Mouse (Mus musculus) kidney, postnatal 10 days (tissue): ENCODE measurements at regions not wholly inside any gene's neighbourhood (a gene's known extent, or its start where the extent isn't known, plus 50 kb on each side); places are given as distances from the start of the nearest gene placed in this dataset.

Source experiments
- DNase-seq: peaks from one replicate; pipeline ENCODE4 v3.0.0; 2021; ENCODE audit warnings: mixed read lengths

DNA sequence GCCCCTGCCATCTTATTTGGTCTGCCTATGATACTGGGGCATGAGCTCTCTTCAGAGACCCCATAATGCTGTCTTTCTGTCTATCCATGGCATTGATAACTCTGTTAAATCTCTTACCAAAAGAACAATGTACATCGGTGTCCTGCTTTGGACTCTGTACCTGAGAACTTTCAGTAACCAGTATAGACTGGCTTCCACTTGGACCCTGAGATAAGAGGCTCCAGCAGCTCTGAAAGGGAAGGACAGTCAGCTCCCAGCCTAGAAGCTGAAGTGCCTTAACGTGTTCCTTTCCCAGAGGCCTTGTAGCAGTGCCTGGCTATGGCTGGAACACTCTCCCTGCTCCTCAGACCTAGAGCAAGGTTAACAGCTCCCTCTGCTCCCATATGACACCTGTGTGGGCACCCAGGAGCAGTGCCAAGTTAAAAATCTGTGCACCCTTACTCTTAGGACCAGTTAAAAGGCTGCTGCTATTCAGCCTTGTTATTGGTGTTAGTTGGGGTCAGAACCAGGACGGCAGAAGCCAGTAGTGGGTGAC lies 343.8 kb upstream of the Hs6st1 start:
- no peak for DNase-seq

DNA sequence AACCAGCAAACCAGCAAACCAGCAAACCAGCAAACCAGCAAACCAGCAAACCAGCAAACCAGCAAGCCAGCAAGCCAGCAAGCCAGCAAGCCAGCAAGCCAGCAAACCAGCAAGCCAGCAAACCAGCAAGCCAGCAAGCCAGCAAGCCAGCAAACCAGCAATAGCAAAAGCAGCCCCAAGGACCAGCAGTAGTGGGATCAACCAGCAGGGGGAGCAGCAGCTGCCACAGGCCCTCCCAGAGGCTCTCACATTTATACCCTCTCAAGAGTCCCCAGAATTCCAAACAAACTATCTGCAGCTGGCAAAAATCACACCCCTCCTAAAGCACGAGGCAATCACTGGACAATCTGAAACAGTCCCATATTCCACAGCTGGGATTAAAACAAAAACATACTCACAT lies 341.6 kb upstream of the Hs6st1 start:
- peak; percentile 75 for DNase-seq

DNA sequence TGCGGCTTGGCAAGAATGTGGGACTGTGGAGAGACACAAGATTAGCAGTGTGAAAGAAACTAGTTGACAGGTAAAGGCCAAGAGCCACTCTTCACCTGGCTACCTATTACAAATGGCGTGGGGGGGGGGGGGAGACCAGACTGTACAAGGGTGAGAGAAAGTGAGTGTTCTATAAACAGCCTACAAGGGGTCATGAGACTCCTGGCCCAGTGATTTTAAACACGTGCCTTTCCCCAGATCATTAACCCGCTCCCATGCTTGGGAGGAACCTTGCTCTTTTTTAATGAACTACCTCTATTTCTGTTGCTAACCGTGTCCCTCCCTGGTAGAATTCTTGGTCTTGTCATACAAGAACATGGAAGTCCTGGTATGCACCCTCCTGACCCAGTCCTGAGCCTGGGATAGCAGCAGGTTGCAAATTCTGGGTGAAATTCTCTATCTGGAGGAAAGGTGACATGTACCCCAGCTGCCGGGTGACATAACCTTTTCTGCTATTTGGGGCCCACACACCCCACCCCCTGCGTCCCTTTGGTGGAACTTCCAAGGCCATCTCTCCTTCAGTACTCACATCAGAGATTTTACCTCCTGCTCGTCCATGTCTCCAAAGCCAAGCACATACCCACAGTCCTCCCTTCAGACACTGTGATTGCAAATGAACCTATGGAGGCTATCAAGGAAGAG lies 340.8 kb upstream of the Hs6st1 start:
- peak; percentile 58 for DNase-seq

DNA sequence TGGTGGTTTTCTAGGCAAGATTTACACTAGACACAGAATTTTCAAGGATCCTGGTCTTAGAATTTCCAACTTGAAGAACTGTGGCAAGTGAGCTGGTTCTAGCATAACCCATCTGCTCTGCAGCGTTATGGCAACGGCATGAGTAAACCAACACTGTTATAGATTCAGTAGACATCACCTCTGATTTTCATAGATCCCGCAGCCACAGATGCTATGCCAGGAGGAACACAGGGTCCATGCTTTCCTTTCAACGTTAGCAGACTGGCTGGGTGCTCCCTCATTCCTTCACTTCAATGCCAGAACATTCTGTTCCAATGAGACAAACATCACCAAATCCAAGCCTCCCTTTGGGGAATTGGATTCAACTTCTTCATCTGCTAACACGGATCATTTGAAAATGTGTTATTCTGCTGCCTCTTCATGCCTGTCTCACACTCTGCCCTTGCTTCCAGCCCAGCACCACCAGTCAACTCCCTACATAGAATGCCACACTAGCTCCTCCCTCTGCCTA lies 338.4 kb upstream of the Hs6st1 start:
- no peak for DNase-seq

DNA sequence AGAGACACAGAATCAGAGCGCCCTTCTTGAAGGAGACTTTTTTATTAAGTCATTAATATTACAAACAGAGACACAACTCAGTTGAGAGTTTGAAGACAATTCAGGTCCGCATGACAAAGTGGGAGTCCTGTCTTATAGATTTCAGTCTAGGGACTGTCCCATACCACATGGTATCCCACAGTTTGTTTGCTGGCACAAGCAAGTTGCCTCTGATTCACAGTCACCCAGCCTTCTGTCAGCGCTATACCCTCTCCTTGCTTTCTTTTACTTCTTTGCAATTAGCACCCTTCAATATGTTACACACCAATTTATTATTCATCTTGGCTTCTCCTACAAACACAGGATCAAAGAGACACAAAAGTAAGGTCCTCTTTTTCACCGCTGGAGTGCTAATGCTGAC lies 337.9 kb upstream of the Hs6st1 start:
- DNase-seq: no peak

DNA sequence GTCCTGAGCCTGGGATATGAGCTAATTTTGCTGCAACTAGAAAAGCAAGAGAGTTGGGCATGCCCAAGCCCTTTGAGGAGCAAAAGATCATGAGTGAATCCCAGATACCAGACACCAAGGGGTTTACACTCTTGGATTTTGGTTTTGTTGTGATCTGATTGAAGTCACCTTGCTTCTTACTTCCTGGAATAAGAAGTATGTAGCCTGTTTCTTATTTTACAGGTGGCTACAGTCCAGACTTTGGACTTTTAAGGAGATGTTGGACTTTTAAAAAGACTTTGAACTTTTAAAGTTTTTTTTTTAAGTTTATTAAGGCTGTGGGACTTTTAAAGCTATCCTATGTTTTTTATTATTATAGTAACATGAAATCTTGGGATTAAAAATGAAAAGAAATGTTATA lies 332.0 kb upstream of the Hs6st1 start:
- no peak for DNase-seq

DNA sequence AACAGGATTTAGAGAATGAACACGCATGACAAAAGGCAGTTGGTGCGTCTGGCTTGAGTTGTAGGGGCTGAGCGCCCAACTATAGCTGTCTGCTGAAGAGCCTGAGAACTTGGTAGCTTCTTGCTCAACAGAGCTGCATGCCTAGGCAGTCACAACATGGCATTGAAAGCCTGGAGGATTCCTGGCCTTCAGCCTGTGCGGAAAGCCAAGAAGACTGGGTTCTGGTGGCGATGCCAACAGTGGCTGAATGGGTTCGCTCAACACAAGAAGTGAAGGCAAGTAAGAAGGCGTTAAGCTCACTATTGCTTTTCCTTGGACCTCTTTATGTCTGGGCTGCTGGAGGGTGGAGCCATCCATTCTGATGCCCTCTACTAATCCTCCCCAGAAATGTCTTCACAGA lies 318.6 kb upstream of the Hs6st1 start:
- DNase-seq: no peak

DNA sequence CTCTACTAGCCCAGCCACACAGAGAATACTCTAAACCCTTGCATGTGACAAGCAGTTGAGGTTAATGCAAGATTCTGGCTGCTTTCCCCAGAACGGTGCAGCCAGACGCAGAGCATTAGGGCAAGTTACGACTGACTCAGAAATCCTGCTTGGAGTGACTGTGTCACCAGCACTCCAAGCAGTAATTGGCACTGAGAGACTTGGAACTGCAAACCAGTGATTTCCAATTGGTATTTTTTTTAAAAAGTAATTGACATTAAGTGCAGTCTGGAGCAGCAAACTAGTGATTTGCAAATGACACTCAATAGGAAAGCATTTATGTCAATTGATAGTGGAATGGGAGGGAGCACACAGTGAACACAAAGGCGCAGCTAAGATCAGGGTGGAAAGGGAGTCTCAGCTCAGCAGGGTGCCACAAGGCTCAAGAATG lies 318.1 kb upstream of the Hs6st1 start:
- no peak for DNase-seq

DNA sequence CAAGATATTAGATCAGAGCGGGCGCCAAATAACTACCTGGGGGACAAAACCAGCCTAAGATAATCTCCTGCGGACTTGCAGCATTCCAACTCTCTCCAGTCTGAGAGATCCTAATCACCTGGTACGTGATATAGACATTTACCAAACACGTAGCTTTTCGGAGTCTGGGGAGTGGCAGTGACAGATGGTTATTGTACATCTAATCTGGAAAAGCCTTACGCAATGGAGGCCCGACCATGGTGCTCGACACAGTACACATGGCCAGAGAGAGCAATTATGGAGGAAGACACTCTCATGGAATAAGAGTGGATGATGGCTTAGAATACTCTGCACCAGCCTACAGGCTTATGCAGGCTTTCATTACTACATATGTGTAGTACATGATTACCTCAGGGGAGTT lies 315.6 kb upstream of the Hs6st1 start:
- DNase-seq: no peak

DNA sequence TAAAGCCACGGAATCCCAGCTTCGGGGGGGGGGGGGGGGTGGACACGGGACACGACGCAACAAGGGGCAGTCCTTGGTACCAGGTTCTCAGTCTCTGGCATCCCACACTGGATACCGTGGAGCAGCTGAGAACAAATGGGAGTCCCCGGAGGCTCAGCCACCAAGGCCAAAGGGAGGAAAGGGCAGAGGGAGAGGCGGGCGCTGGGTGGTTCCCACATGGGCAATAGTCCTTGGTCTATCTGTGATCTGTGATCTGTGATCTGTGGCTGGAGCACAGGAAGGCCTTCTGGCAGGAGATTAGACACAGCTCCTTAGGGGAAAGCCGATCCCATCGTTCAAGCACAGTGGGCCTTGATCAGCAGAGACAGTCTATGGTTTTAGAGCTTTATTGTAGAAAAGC lies 314.0 kb upstream of the Hs6st1 start:
- DNase-seq: no peak

DNA sequence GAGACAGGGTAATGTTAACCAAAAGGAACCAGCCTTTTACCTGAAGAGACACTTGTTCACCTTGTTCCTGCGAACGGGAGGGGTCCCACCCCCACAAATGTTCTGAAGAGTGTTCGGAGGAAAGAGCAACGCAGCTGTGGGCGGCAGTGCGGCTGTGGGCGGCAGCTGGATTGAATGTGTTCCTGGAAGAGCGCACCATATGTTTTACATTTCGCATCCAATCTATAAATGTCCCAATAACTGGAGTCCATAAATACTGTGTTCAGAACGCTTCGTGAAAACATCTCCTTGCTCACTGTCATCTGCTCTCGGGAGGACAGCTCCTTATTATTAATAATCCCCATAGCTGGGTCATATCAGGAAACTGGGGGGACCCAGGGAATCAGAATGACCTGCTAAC lies 309.2 kb upstream of the Hs6st1 start:
- no peak for DNase-seq

DNA sequence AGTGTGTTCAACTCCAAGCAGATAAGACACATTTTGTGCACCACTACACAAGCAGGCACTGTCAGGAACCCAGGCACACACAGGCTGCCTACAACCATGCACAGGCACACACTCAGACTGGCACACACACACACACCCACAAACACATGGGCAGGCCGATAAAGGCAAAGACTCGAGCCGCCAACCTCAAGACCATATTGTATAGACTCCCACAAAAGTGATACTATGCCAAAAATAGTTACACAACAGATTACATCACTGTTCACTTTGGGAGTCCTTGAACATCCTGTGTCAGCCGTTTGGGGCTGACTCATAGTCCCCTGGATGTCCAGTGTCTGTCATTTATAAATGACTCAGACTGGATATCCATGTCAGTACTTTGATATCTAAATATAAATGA lies 308.6 kb upstream of the Hs6st1 start:
- DNase-seq: no peak

DNA sequence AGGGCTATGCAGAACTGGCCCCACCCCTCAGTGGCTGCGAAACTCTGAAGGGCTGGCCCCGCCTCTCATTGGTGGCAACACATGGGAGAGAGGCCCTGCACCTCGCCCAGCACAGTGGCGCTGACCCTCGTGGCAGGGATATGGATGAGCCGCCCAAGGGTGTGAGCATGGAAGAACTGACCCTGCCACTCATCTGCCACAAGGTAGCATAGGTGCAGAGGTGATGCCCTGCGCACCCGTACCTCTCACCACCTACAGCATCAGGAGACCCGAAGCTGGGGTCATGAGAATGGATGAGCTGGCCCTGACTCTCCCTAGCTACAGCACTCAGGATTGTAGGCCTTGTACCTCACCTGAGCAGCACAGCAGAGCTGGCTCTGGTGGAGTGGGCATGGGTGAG lies 305.1 kb upstream of the Hs6st1 start:
- no peak for DNase-seq

DNA sequence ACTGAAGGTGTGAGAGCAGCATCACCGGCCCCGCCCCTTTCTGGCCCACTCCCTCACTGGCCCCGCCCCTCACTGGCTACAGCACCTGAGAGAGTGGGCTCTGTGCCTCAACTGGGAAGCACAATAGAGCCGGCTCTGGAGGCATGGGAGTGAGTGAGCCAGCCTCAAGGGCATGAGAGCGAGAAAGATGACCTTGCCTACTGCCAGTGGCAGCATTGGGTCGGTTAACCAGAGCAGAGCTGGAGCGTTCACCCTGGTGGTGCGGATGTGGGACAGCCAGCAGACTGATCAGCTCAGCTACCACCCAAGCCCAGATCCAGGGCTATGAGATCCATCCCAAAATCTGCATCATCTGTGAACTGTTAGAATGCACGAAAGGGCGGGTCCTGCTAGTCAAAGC lies 304.7 kb upstream of the Hs6st1 start:
- no peak for DNase-seq

DNA sequence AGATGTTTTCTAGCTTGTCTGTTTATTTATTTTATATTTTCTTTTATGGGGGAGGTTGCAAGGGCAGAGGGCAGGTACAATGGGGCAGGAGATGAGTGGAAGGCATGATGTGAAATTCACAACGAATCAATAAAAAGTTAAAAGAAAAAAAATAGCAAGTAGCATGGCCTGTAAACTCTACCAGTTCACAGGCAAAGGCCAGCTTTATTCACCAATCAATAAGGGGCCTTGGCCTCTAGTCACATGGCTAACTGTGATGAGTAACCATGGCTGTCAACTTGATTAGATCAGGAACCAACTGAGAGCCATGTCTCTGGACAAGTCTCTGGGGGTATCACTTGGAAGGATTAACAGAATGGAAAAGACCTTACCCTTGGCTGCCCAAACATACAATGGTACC lies 304.1 kb upstream of the Hs6st1 start:
- no peak for DNase-seq

DNA sequence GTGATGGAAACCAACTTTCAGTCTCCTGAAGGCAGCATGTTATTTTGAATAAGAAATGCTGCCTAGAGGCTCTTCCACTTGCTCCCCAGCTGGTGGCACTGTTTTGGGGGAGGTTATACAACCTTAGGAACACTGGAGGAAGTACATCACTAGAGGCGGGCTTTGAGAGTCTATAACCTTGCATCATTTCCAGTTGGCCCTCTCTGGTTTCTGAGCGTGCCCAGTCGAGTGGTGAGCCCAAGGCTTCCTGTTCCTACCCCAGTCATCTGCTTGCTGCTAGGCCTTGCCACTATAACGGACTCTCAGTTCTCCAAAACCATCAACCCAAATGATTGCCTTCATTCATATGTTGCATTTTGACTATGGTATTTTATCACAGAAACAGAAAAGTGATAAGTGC lies 302.5 kb upstream of the Hs6st1 start:
- DNase-seq: no peak

DNA sequence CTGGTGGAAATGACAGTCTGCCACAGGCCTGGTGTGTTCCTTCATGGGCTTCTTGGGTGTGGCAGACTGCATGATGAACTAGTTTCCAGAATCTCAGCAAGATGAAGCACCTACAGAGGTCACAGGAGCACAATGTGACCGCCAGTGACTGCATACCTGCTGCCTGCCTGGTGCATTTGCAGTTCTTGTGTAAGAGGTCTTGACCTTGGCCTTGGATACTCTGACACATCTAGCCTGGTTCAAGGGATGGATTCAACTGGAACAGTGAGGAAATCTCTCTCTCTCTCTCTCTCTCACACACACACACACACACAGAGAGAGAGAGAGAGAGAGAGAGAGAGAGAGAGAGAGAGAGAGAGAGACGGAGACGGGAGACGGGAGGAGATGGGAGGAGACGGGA lies 301.9 kb upstream of the Hs6st1 start:
- no peak for DNase-seq

DNA sequence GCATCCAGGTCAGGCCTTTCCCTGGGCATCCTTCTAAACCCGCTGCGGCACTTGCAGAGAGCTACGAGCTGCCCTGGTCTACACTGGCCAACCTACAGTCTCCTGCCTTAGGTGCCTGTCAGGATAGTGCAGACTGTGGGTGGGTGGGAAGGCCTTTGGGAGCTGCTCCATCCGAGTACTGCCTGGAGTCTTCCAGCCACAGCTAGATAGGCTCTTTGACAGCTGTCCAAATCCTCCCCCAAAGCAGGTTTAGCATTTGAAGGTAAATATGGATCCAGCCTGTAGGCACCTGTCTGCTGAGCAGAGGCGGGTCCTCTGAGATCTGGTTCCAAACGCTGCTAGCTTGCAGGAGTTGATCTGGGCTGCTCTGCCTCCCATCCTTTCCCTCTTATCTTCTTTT lies 295.6 kb upstream of the Hs6st1 start:
- DNase-seq: no peak

DNA sequence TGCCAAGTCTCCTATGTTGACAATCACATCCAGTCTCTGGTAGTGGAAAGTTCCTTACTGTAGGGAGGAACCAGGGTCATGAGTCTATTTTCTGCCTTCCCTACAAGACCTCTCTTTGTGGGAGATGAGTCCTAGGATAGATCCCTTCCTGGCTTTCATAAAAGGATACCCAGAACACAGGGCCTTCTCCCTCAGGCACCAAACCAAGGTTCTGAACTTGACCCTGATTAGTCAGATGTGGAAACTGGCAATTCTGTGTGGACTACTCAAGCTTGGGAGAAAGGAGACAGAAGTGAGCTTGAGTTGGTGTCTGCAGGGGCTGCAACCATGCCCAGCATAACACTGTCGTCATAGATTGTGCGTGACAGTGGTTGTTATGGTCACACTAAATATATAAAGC lies 293.6 kb upstream of the Hs6st1 start:
- DNase-seq: no peak

DNA sequence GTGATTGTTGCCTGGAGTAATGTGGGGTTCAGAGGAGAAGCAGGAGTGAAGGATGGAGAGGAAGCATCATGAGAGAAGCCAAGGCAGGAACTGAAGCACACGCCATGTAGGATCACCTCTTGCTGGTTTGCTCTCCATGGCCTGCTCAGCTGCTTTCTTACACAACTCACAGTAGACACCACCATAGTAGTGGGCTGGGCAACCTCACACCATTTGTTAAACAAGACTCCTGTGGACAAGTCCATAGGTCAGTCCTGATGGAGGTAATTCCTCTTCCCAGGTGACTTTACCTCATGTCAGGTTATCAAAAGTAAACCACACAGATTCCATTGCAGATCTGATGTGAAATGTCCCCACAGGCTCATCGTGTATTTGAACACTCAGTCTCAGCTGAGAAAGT lies 285.5 kb upstream of the Hs6st1 start:
- DNase-seq: no peak

DNA sequence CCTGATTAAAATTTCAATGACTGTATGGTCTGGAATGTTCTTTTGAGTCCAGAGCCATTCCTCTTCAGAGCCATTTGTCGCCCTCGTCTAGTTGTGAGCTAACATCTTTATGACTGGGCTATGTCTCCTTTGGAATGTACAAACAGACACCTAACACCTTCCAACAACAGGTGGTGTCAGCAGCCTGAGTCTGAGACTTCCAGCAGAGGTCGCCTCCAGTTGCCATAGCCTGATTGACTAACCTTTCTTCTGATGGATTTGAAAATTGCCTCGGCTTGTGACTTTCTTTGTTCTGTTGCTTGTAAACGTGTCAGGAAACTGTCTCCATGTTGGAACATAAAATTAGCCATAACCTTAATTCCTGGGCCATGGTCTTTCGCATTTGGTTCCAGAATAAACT lies 284.8 kb upstream of the Hs6st1 start:
- peak; percentile 27 for DNase-seq

DNA sequence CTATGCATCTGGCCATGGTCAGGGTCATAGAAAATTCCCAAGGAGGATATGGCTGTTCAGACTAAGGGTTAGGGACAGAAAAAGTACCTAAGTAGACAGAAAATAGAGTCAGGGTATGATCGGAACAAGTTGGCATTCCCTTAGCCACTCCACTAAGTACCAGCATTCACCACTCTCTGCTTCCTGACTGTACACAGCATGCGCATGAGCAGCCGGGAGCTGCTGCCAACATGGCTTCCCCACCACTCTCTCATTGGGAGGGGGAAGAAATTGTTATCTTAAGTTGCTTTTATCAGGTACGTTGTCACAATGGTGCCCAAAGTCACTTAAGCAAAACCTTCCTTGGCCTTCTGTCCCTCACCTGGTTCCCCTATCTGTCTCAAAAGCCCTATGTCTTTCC lies 282.0 kb upstream of the Hs6st1 start:
- no peak for DNase-seq

DNA sequence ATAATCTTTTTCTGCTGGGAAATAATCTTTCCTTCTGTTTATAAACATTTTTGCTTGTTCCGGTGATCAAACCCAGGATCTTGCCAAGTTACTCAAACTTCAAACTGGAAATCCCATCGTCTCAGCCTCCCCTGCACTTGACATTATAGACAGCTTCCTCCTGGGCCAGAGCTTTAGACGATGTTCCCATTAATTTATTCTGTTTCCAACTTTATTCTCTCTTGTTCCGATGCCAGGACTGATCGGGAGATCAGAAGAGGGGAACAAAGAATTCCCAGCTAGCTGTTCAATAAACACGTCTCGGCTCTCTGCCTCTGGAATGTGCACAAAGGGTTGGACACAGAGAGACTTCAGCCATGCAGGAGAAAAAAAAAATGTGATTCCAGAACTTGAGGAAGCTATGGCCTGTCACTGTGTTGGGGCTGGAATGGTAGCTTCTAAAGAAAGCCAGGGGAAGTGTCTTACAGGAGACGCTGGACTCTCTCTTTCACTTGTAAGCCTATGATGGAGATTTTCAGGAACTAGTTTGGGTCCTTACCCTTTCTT lies 281.5 kb upstream of the Hs6st1 start:
- no peak for DNase-seq

DNA sequence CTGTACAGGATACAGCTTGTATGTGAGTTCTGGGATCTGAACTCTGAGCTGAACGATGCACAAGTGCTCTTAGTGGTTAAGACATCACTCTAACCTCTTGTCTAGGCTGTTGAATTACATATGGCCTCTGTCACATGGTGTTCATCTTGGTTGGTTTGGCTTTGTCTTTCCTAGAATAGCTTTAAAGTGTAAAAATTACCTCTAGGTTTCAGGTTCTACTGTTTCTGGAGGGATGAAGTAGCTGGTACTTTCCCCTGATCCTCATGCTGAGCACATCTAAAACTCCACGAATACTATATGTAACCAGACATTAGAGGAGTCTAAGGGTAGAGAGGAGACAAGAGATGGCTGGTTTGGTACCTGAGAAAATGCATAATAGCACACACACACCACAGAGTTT lies 271.1 kb upstream of the Hs6st1 start:
- no peak for DNase-seq

DNA sequence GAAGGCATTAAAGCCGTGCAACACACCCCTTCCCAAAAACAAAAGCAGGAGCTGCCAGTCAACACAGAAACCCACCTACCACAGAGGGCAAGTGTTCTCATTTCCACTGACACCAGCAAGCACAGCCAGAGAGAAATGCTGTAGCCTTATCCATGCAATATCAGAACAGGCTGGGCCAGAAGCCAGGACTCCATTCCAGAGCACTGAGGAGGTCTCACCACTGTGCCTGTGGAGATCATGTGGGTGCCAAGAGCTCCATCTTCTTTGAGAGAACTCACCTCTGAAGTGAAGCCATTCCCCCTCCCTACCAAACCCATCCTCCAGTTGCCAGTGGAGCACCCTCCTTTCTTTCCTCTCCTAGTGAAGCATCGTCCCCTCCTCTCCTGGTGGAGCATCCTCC lies 270.7 kb upstream of the Hs6st1 start:
- no peak for DNase-seq
